Mouse (Mus musculus): ENCODE data around the gene Tent5b.

Tent5b gene

GRCm38 (mm10) chr4:133479458-133480184 lies at the start of gene Tent5b:
Tent5b (plus strand) TSS chr4:133480132.
- peak; percentile 92 to 95 for DNase-seq

GRCm38 (mm10) chr4:133431508-133431907 lies 48.4 kb upstream of the Tent5b start:
- no peak for DNase-seq

- DNase-seq: no peak
Measured at GRCm38 (mm10) chr4:133432560-133433171, 47.3 kb upstream of the Tent5b start.

- DNase-seq: no peak
Measured at GRCm38 (mm10) chr4:133435921-133436320, 44.0 kb upstream of the Tent5b start.

GRCm38 (mm10) chr4:133439460-133440376 lies 40.2 kb upstream of the Tent5b start:
- no peak for DNase-seq

GRCm38 (mm10) chr4:133440377-133440795 lies 39.5 kb upstream of the Tent5b start:
- peak; percentile 14 to 21 for DNase-seq

GRCm38 (mm10) chr4:133442194-133442593 lies 37.7 kb upstream of the Tent5b start:
- no peak for DNase-seq

- DNase-seq: no peak
Measured at GRCm38 (mm10) chr4:133443085-133443484, 36.8 kb upstream of the Tent5b start.

GRCm38 (mm10) chr4:133445727-133446126 lies 34.2 kb upstream of the Tent5b start:
- DNase-seq: no peak

- no peak for DNase-seq
Measured at GRCm38 (mm10) chr4:133447366-133447765, 32.6 kb upstream of the Tent5b start.

GRCm38 (mm10) chr4:133447967-133448366 lies 32.0 kb upstream of the Tent5b start:
- no peak for DNase-seq

- no peak for DNase-seq
Measured at GRCm38 (mm10) chr4:133448708-133449388, 31.1 kb upstream of the Tent5b start.

- DNase-seq: peak; percentile 67 to 74
Measured at GRCm38 (mm10) chr4:133449726-133450125, 30.2 kb upstream of the Tent5b start.

GRCm38 (mm10) chr4:133451536-133451935 lies 28.4 kb upstream of the Tent5b start:
- DNase-seq: peak; percentile 91 to 92

- no peak for DNase-seq
Measured at GRCm38 (mm10) chr4:133452433-133452832, 27.5 kb upstream of the Tent5b start.

GRCm38 (mm10) chr4:133458044-133458443 lies 21.9 kb upstream of the Tent5b start:
- DNase-seq: no peak

GRCm38 (mm10) chr4:133460006-133460405 lies 19.9 kb upstream of the Tent5b start:
- no peak for DNase-seq

GRCm38 (mm10) chr4:133460796-133461325 lies 19.1 kb upstream of the Tent5b start:
- DNase-seq: no peak

GRCm38 (mm10) chr4:133461362-133461761 lies 18.6 kb upstream of the Tent5b start:
- DNase-seq: no peak

- DNase-seq: no peak
Measured at GRCm38 (mm10) chr4:133463184-133463583, 16.7 kb upstream of the Tent5b start.

- peak; percentile 80 to 81 for DNase-seq
Measured at GRCm38 (mm10) chr4:133468080-133468479, 11.9 kb upstream of the Tent5b start.

GRCm38 (mm10) chr4:133469122-133469521 lies 10.8 kb upstream of the Tent5b start:
- DNase-seq: no peak

Measured in B cell, adult 2 months (primary cell).